9 mouse cellular contexts compared by ENCODE assay signal in the genomic region with DNA sequence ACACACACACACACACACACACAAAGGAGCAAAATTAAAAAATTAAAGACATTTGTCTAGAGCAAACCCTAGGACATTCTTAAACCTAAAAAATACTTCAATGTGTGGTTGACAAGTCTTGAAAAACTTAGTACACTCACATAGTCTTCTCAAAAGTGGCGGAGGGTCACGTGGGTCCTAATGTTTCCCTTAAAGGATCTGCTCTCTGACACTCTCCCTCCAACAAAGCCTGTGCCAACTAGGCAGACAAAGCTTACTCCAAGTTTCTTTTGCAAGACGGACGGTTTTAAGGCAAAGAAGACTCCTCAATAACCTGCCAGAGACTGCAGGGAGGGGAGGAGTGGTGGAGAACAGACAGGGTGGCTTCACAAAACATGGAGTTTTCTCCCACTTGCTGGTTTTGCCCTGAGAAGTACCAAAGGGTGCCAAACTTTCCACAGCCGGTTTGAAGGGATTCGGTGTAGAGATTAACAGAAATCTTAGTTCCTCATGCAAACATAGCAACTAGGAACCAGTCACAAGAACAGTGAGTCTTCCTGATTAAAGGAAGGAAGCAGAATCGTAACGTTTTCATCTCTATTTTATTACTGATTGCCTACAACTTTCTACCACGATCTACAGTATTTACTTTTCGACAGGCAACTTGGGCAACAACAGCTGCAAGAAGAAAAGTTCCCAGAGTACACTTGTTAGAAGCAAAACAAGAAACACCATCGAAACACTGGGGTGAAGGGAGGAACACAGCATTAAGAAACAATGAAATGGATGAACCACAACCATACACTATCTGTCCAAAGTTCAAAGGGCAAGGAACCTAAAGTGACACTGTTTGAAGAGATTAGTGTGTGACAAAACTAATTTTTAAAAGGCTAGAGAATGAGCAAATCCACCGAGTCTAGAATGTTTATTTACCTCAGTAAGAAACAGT. TPM values are rescaled to one million over a fixed set of nuclear protein-coding genes. Genes with fewer than 3 reads are reported as not detected.
DNase-seq lines count a peak whose midpoint lies in the region; ATAC-seq and TF ChIP-seq lines count a peak whose summit lies in the region.
"Had no signal": no experiment of that assay in that cellular context is flagged by ENCODE, and none has a peak within 500 bp of the region (broad histone marks: within the 10 kb centered on the region; RNA-seq: fewer than 3 reads in every experiment).

No protein-coding gene starts in this region.

- peak overlapping the region; percentile 86; the same call in 1 of the 2 replicates for H3K4me3 ChIP-seq in forebrain, embryonic 10.5 days
- H3K4me3 ChIP-seq in forebrain, embryonic 15.5 days: no peak overlapping the region
- H3K4me3 ChIP-seq in midbrain, embryonic 12.5 days: no peak overlapping the region
- no peak overlapping the region for H3K4me3 ChIP-seq in midbrain, postnatal 0 days (ENCODE audit: low read depth, low read length)
- H3K4me3 ChIP-seq in intestine, postnatal 0 days (ENCODE audit: low read depth, low read length): peak overlapping the region; percentile 97
- no peak overlapping the region for H3K4me3 ChIP-seq in midbrain, embryonic 13.5 days (replicated peaks)
- H3K4me3 ChIP-seq in cerebellum, adult 2 months (replicated peaks; ENCODE audit: insufficient read depth, low read depth, low read length): no peak overlapping the region

- DNase-seq in forebrain, embryonic 10.5 days (ENCODE audit: extremely low spot score, low spot score): no peak
- DNase-seq in midbrain, postnatal 0 days (ENCODE audit: low spot score): no peak
- no peak for DNase-seq in cerebellum, adult 2 months
- DNase-seq in cerebellum, postnatal 25 days: no peak
- DNase-seq: layer of hippocampus, adult 9-11 months had no signal

- H3K9ac ChIP-seq in forebrain, embryonic 15.5 days (replicated peaks): no peak overlapping the region
- no peak overlapping the region for H3K9ac ChIP-seq in midbrain, embryonic 12.5 days (replicated peaks)
- H3K9ac ChIP-seq in midbrain, postnatal 0 days (replicated peaks; ENCODE audit: low read length, poor library complexity, severe bottlenecking): no peak overlapping the region
- no peak overlapping the region for H3K9ac ChIP-seq in intestine, postnatal 0 days (ENCODE audit: low read depth, low read length)
- H3K9ac ChIP-seq in midbrain, embryonic 13.5 days (replicated peaks): no peak overlapping the region

- no peak overlapping the region for H3K27ac ChIP-seq in forebrain, embryonic 10.5 days
- no peak overlapping the region for H3K27ac ChIP-seq in forebrain, embryonic 15.5 days (replicated peaks)
- H3K27ac ChIP-seq in midbrain, embryonic 12.5 days (replicated peaks): no peak overlapping the region
- H3K27ac ChIP-seq in midbrain, postnatal 0 days (ENCODE audit: low read depth, low read length): no peak overlapping the region
- H3K27ac ChIP-seq in intestine, postnatal 0 days (ENCODE audit: low read depth, low read length): peak overlapping the region; percentile 98
- no peak overlapping the region for H3K27ac ChIP-seq in midbrain, embryonic 13.5 days
- no peak overlapping the region for H3K27ac ChIP-seq in cerebellum, adult 2 months (ENCODE audit: insufficient read depth, low read length)

- no peaks in the 10 kb centered on the region for H3K36me3 ChIP-seq in forebrain, embryonic 10.5 days (replicated peaks)
- H3K36me3 ChIP-seq in forebrain, embryonic 15.5 days: no peaks in the 10 kb centered on the region
- H3K36me3 ChIP-seq in midbrain, embryonic 12.5 days: no peaks in the 10 kb centered on the region
- no peaks in the 10 kb centered on the region for H3K36me3 ChIP-seq in midbrain, postnatal 0 days (ENCODE audit: insufficient read depth, low read length)
- H3K36me3 ChIP-seq in intestine, postnatal 0 days (ENCODE audit: control insufficient read depth, insufficient read depth): no peaks in the 10 kb centered on the region
- H3K36me3 ChIP-seq in midbrain, embryonic 13.5 days: no peaks in the 10 kb centered on the region

- ATAC-seq in forebrain, embryonic 15.5 days (replicated peaks): no peak
- no peak for ATAC-seq in midbrain, embryonic 12.5 days (ENCODE audit: low FRiP score, low read depth)
- no peak for ATAC-seq in midbrain, postnatal 0 days (ENCODE audit: low FRiP score)
- no peak for ATAC-seq in intestine, postnatal 0 days
- no peak for ATAC-seq in midbrain, embryonic 13.5 days

- 76% methylated on average over 12 of the region's 12 CpGs for WGBS in forebrain, embryonic 10.5 days
- 67% methylated on average over 12 of the region's 12 CpGs for WGBS in forebrain, embryonic 15.5 days
- WGBS in midbrain, embryonic 12.5 days: 65% methylated on average over 12 of the region's 12 CpGs
- 66% methylated on average over 12 of the region's 12 CpGs for WGBS in midbrain, postnatal 0 days
- 29% methylated on average over 12 of the region's 12 CpGs for WGBS in intestine, postnatal 0 days
- WGBS in midbrain, embryonic 13.5 days: 63% methylated on average over 12 of the region's 12 CpGs
- 61% methylated on average over 12 of the region's 12 CpGs for WGBS in cerebellum, adult 2 months

- peaks cover 28% of the 10 kb centered on the region for H3K4me1 ChIP-seq in forebrain, embryonic 10.5 days
- H3K4me1 ChIP-seq in forebrain, embryonic 15.5 days: 0 out of 2 replicates have a peak, but pooled peaks cover 5% of the 10 kb centered on the region
- peaks cover 15% of the 10 kb centered on the region for H3K4me1 ChIP-seq in midbrain, embryonic 12.5 days
- no peaks in the 10 kb centered on the region for H3K4me1 ChIP-seq in midbrain, postnatal 0 days (ENCODE audit: insufficient read depth, low read length)
- H3K4me1 ChIP-seq in intestine, postnatal 0 days (replicated peaks; ENCODE audit: control insufficient read depth, insufficient read depth, low read length): peaks cover 7% of the 10 kb centered on the region; the same call in 1 of the 2 replicates
- H3K4me1 ChIP-seq in midbrain, embryonic 13.5 days (replicated peaks): peaks cover 10% of the 10 kb centered on the region; the same call in 1 of the 2 replicates
- H3K4me1 ChIP-seq in cerebellum, adult 2 months (ENCODE audit: control insufficient read depth, insufficient read depth, low read length): no peaks in the 10 kb centered on the region

- TF ChIP-seq POLR2A in cerebellum, adult 2 months (IDR thresholded peaks at IDR 0.05; ENCODE audit: borderline replicate concordance, insufficient read depth, low read length): no peak

- no peaks in the 10 kb centered on the region for H3K9me3 ChIP-seq in forebrain, embryonic 10.5 days
- no peaks in the 10 kb centered on the region for H3K9me3 ChIP-seq in forebrain, embryonic 15.5 days
- no peaks in the 10 kb centered on the region for H3K9me3 ChIP-seq in midbrain, embryonic 12.5 days
- H3K9me3 ChIP-seq in midbrain, postnatal 0 days (ENCODE audit: low read length): no peaks in the 10 kb centered on the region
- H3K9me3 ChIP-seq in intestine, postnatal 0 days (ENCODE audit: control insufficient read depth): no peaks in the 10 kb centered on the region
- no peaks in the 10 kb centered on the region for H3K9me3 ChIP-seq in midbrain, embryonic 13.5 days

- no peaks in the 10 kb centered on the region for H3K27me3 ChIP-seq in forebrain, embryonic 10.5 days (ENCODE audit: poor library complexity, severe bottlenecking)
- no peaks in the 10 kb centered on the region for H3K27me3 ChIP-seq in forebrain, embryonic 15.5 days
- no peaks in the 10 kb centered on the region for H3K27me3 ChIP-seq in midbrain, embryonic 12.5 days
- no peaks in the 10 kb centered on the region for H3K27me3 ChIP-seq in midbrain, postnatal 0 days (ENCODE audit: insufficient read depth, low read length)
- no peaks in the 10 kb centered on the region for H3K27me3 ChIP-seq in intestine, postnatal 0 days (replicated peaks; ENCODE audit: control insufficient read depth, insufficient read depth, low read length)
- H3K27me3 ChIP-seq in midbrain, embryonic 13.5 days: no peaks in the 10 kb centered on the region
- H3K27me3 ChIP-seq in cerebellum, adult 2 months (ENCODE audit: control insufficient read depth, insufficient read depth, low read length): no peaks in the 10 kb centered on the region

- no peak overlapping the region for H3K4me2 ChIP-seq in forebrain, embryonic 15.5 days (replicated peaks)
- peak overlapping the region; percentile 80 for H3K4me2 ChIP-seq in midbrain, embryonic 12.5 days (replicated peaks)
- H3K4me2 ChIP-seq in midbrain, postnatal 0 days (ENCODE audit: low read depth, low read length, poor library complexity, severe bottlenecking): no peak overlapping the region
- H3K4me2 ChIP-seq in intestine, postnatal 0 days (replicated peaks; ENCODE audit: low read depth): peak overlapping the region; percentile 86
- peak overlapping the region; percentile 73; the same call in 1 of the 2 replicates for H3K4me2 ChIP-seq in midbrain, embryonic 13.5 days (replicated peaks)

- TF ChIP-seq CTCF in midbrain, postnatal 0 days (IDR thresholded peaks at IDR 0.05): no peak
- no peak for TF ChIP-seq CTCF in intestine, postnatal 0 days (IDR thresholded peaks at IDR 0.05; ENCODE audit: low read depth)
- no peak for TF ChIP-seq CTCF in cerebellum, adult 2 months (IDR thresholded peaks at IDR 0.05; ENCODE audit: borderline replicate concordance, insufficient read depth, low read depth, low read length)

RNA-seq across cellular contexts. Expression of gene Zfand6, which starts 1.8 kb away (rescaled TPM):
- 149 and 156 TPM in 2 replicates for polyA plus RNA-seq in forebrain, embryonic 10.5 days (2016; fragmentation: Nextera tagmentation; extraction: Ambion mirVana)
- 190 and 192 TPM in 2 replicates for polyA plus RNA-seq in forebrain, embryonic 15.5 days (2015; fragmentation: Nextera tagmentation; extraction: Ambion mirVana)
- 217 and 224 TPM in 2 replicates for polyA plus RNA-seq in midbrain, embryonic 12.5 days (2016; fragmentation: Nextera tagmentation; extraction: Ambion mirVana)
- 73.8 and 82.5 TPM in 2 replicates for total RNA-seq in midbrain, postnatal 0 days (2014; rRNA removed)
- polyA plus RNA-seq in midbrain, postnatal 0 days (2015; fragmentation: Nextera tagmentation; extraction: Ambion mirVana): 112 and 114 TPM in 2 replicates
- 178 and 188 TPM in 2 replicates for polyA plus RNA-seq in intestine, postnatal 0 days (2015; fragmentation: Nextera tagmentation; extraction: Ambion mirVana)
- polyA plus RNA-seq in midbrain, embryonic 13.5 days (2015; fragmentation: Nextera tagmentation; extraction: Ambion mirVana): 213 and 232 TPM in 2 replicates
- 88.9 and 91.5 TPM in 2 replicates for polyA plus RNA-seq in cerebellum, adult 2 months (2012; rRNA removed)

Comparison
In these comparisons a context has a peak if more than half of its experiments do, and no peak if none do; other contexts are left out.
1. H3K4me3 ChIP-seq: peak in forebrain, embryonic 10.5 days (single experiment) and intestine, postnatal 0 days (single experiment); none in forebrain, embryonic 15.5 days (single experiment), midbrain, embryonic 12.5 days (single experiment), midbrain, postnatal 0 days (single experiment), midbrain, embryonic 13.5 days (single experiment) and cerebellum, adult 2 months (single experiment).
2. H3K4me2 ChIP-seq: peak in midbrain, embryonic 12.5 days (single experiment), intestine, postnatal 0 days (single experiment) and midbrain, embryonic 13.5 days (single experiment); none in forebrain, embryonic 15.5 days (single experiment) and midbrain, postnatal 0 days (single experiment).